Mouse (Mus musculus) liver, adult 2 months (tissue): ENCODE data around the gene Cdc37. TPM values are rescaled to one million over a fixed set of nuclear protein-coding genes. Genes with fewer than 3 reads are reported as not detected.

ENCODE experiments used
- DNase-seq: peaks from one replicate; pipeline ENCODE4 v3.0.0-alpha.2; 2011; ENCODE audit warnings: low read depth, low spot score; ENCODE audit errors: extremely low read depth
- H3K27ac ChIP-seq: fragments of 200-500 bp; replicated peaks from 2 replicates; pipeline ENCODE4 v1.5.1; 2012; ENCODE audit warnings: low read depth, mild to moderate bottlenecking, control low read depth, inconsistent platforms, low read length; ENCODE audit not compliant: insufficient read depth
- H3K27me3 ChIP-seq: fragments of 200-500 bp; 2 replicates; pipeline ENCODE4 v1.6.1; 2012; ENCODE audit warnings: mild to moderate bottlenecking, moderate library complexity, low read length, inconsistent platforms; ENCODE audit not compliant: control insufficient read depth, insufficient read depth
- H3K36me3 ChIP-seq: fragments of 200-500 bp; 2 replicates; pipeline ENCODE4 v1.6.1; 2012; ENCODE audit warnings: low read length, inconsistent platforms; ENCODE audit not compliant: control insufficient read depth, insufficient read depth
- H3K4me1 ChIP-seq: fragments of 200-500 bp; 2 replicates; pipeline ENCODE4 v1.6.1; 2011; ENCODE audit warnings: low read length; ENCODE audit not compliant: control insufficient read depth, insufficient read depth
- H3K4me3 ChIP-seq: fragments of 200-500 bp; 2 replicates; pipeline ENCODE4 v1.5.1; 2011; ENCODE audit warnings: low read depth, mild to moderate bottlenecking, control low read depth, low read length, moderate library complexity; ENCODE audit not compliant: insufficient read depth
- H3K79me2 ChIP-seq: fragments of 200-500 bp; 2 replicates; pipeline ENCODE4 v1.6.1; 2012; ENCODE audit warnings: inconsistent platforms, mild to moderate bottlenecking, low read length, moderate library complexity; ENCODE audit not compliant: control insufficient read depth, insufficient read depth
- H3K9ac ChIP-seq: fragments of 200-500 bp; 2 replicates; pipeline ENCODE4 v1.6.1; 2012; ENCODE audit warnings: low read depth, mild to moderate bottlenecking, control low read depth, inconsistent platforms, low read length
- CTCF ChIP-seq: fragments of 200-500 bp; IDR thresholded peaks from 2 replicates; pipeline ENCODE4 v1.5.1; 2011; ENCODE audit warnings: low read depth, low read length, control low read depth
- POLR2A ChIP-seq: fragments of 200-500 bp; IDR thresholded peaks from 2 replicates; pipeline ENCODE4 v1.6.1; 2011; ENCODE audit warnings: low read length, control low read depth; ENCODE audit not compliant: insufficient read depth; ENCODE audit errors: extremely low read depth
- WGBS: fragments of 180-500 bp; shearing (Covaris S2); methylation state at CpG from one replicate; pipeline ENCODE4 v1.1.7; 2018; 5-methylcytosine and 5-hydroxymethylcytosine counted together
- polyA plus RNA-seq: library from polyadenylated mRNA; depleted of rRNA; stranded (reverse); fragments of >200 nt; gene quantifications from 2 replicates; pipeline ENCODE4 v1.2.3, GENCODE M21; 2012
- total RNA-seq: library from RNA; depleted of rRNA; stranded (reverse); fragments of >200 nt; gene quantifications from 2 replicates; pipeline ENCODE4 v1.2.3, GENCODE M21; 2014

Cdc37 gene
- total and polyA plus RNA-seq, 2 experiments: 27.4 to 41.2 TPM

GRCm38 (mm10) chr9:21165041-21165951 is 15.5 kb upstream of the Cdc37 start, which contains the start of gene Pde4a:
Gene Pde4a (plus strand): TSS chr9:21165714.
- no peaks in the 10 kb centered on the region for H3K79me2 ChIP-seq
- no peaks in the 10 kb centered on the region for H3K36me3 ChIP-seq
- no peak within 1 kb of the TSS for H3K27ac ChIP-seq
- peaks cover 5% of the 10 kb centered on the region; the same call in 1 of the 2 replicates for H3K4me1 ChIP-seq
- 0 out of 2 replicates have a peak, but pooled peaks cover 6% of the 10 kb centered on the region for H3K27me3 ChIP-seq
- DNase-seq: no peak
- 3% methylated on average over 69 of the region's 86 CpGs for WGBS
- peak within 1 kb of the TSS; percentile 66 for H3K4me3 ChIP-seq
- H3K9ac ChIP-seq: peak within 1 kb of the TSS; percentile 71
- TF ChIP-seq CTCF (no peak), POLR2A (no peak)

- Histone ChIP-seq H3K36me3 (no peaks in the 10 kb centered on the region), H3K27ac (no peak overlapping the region), H3K79me2 (no peaks in the 10 kb centered on the region), H3K27me3 (0 out of 2 replicates have a peak, but pooled peaks cover 6% of the 10 kb centered on the region), H3K4me3 (no peak overlapping the region), H3K4me1 (peaks cover 5% of the 10 kb centered on the region; the same call in 1 of the 2 replicates), H3K9ac (no peak overlapping the region)
- 3% methylated on average over 26 of the region's 26 CpGs for WGBS
- TF ChIP-seq POLR2A (no peak), CTCF (no peak)
- DNase-seq: no peak
Measured at GRCm38 (mm10) chr9:21164072-21164471, 14.3 kb upstream of the Cdc37 start.

- Histone ChIP-seq H3K4me1 (peaks cover 5% of the 10 kb centered on the region; the same call in 1 of the 2 replicates), H3K79me2 (no peaks in the 10 kb centered on the region), H3K36me3 (no peaks in the 10 kb centered on the region), H3K9ac (no peak overlapping the region), H3K27ac (no peak overlapping the region), H3K4me3 (no peak overlapping the region), H3K27me3 (0 out of 2 replicates have a peak, but pooled peaks cover 6% of the 10 kb centered on the region)
- TF ChIP-seq POLR2A: no peak
- no peak for TF ChIP-seq CTCF
- 57% methylated on average over 11 of the region's 11 CpGs for WGBS
- DNase-seq: peak; percentile 56
Measured at GRCm38 (mm10) chr9:21163086-21164050, 13.6 kb upstream of the Cdc37 start.

GRCm38 (mm10) chr9:21161209-21161909 is 11.6 kb upstream of the Cdc37 start:
- peak; percentile 75 for TF ChIP-seq CTCF
- TF ChIP-seq POLR2A: no peak
- H3K79me2 ChIP-seq: no peaks in the 10 kb centered on the region
- no peaks in the 10 kb centered on the region for H3K36me3 ChIP-seq
- H3K9ac ChIP-seq: peak overlapping the region; percentile 76
- peak; percentile 88 for DNase-seq
- peaks cover 2% of the 10 kb centered on the region; the same call in 1 of the 2 replicates for H3K4me1 ChIP-seq
- H3K27ac ChIP-seq: no peak overlapping the region
- under 1% methylated on average over 52 of the region's 52 CpGs for WGBS
- peak overlapping the region; percentile 61 for H3K4me3 ChIP-seq
- 0 out of 2 replicates have a peak, but pooled peaks cover 6% of the 10 kb centered on the region for H3K27me3 ChIP-seq

- Histone ChIP-seq H3K36me3 (no peaks in the 10 kb centered on the region), H3K27ac (no peak overlapping the region), H3K79me2 (no peaks in the 10 kb centered on the region), H3K4me1 (no peaks in the 10 kb centered on the region), H3K27me3 (no peaks in the 10 kb centered on the region), H3K9ac (no peak overlapping the region), H3K4me3 (no peak overlapping the region)
- TF ChIP-seq CTCF (no peak), POLR2A (no peak)
- 88% methylated on average over 3 of the region's 3 CpGs for WGBS
- DNase-seq: no peak
Measured at GRCm38 (mm10) chr9:21154787-21155186, 5.0 kb upstream of the Cdc37 start.
